Mouse (Mus musculus): ENCODE measurements at regions not wholly inside any gene's neighbourhood (a gene's known extent, or its start where the extent isn't known, plus 50 kb on each side); places are given as distances from the start of the nearest gene placed in this dataset.

GRCm38 (mm10) chr1:88575917-88576669 is 66.2 kb upstream of the Glrp1 start:
- DNase-seq (ENCODE audit: low read depth, low spot score), result no peak

DNA sequence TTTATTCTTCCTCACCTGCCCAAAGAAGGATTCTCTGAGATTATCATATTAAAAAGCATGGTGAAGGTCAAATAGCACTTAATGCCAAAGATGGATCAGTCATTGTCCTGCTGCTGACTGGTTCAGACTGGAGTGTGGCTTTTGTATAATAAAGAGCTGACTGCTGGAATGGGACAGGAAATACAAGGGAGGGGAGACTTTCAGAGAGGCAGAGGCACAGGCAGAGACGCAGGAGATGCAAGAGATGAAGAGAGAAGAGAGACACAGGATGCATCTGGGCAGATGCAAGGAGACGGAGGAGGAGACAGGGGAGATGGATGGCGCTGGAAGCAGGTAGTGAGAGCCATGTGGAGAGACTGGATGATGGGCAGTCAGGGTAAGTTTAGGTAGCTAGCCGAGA is 65.4 kb upstream of the Glrp1 start:
- DNase-seq (ENCODE audit: low read depth, low spot score), result no peak

- DNase-seq (ENCODE audit: low read depth, low spot score), result no peak
Observed at GRCm38 (mm10) chr1:88572161-88572560, 62.3 kb upstream of the Glrp1 start.

DNA sequence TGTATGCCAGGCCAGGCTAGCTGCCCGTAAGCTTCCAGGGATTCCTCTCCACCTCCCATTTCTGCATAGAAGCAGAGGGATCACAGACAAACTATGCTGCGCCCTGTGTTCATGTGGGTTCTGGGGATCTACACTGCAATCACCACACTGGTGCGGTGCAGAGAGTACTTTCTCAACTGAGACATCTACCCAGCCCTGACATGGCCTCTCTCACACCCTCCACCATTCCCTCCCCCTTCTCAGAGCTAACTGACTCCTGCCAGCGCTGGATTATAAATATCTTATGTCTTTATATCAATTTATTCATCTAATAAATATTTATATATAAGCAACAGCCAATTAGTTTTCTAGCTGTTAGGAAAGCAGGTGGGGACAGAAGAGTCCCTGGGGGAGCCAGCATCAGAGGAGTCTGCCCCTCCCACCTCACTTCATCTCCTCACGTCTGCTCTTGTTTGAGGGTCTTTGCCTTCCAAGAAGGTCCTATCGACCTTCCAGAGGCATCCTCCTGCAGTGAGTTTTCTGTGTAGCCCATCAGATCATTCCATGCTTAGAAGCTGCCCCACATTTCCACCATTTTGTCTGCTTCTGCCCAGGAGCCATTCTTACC is 58.7 kb upstream of the Glrp1 start:
- DNase-seq (ENCODE audit: low read depth, low spot score), result no peak

DNA sequence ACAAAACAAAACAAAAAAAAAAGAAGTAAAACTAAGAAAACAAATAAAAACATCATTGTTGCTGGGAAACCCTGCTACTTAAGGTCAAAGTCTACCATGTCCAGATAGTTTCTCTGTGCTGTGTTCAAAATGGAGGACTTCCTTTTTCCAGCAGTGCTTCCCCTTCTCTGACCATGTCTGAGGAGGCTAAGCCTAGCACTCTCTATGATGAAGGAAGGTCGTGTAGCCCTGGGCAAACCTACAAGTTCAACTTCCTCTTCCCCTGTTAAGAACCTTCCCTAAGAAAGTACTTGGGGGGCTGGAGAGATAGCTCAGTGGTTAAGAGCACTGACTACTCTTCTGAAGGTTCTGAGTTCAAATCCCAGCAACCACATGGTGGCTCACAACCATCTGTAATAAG is 57.3 kb upstream of the Glrp1 start:
- no peak for DNase-seq (ENCODE audit: low read depth, low spot score)

DNA sequence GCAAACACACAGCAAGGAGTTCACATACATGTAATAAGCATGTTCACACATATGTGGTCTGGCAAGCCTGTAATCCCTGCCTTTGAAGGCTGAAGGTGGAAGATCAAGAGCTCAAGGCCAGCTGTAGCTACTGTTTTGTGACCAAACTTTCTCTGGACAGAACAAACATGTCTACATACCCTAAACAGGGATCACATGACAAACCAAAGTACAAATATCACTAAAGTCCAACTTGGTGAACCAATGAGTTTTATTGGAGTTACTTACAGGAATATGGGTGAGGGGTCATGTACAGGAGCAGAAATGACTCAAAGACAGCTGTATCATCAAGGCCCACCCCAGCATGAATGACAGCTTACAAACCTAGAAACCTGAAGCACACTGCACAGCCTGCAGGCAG is 56.6 kb upstream of the Glrp1 start:
- no peak for DNase-seq (ENCODE audit: low read depth, low spot score)

GRCm38 (mm10) chr1:88564825-88565224 is 55.0 kb upstream of the Glrp1 start:
- DNase-seq (ENCODE audit: low read depth, low spot score), result no peak

DNA sequence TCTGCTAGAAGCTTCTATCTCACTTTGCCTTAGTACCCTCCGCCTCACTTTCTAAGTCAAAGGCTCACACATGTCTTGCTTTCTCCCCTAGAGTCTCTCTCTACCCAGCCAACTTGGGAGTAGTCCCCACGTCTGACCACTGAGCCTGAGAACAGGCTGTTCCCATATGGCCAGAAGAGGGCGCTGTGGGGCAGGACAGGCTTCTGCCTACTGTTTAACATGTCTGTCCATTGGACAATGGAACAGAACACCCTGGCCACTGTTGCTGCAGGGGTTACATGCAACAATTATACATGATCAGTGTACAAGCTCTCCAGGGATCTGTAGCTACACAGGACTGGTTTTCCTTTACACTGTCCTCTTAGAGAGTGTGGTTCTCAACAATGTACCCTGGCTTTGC is 52.5 kb upstream of the Glrp1 start:
- DNase-seq (ENCODE audit: low read depth, low spot score), result peak; percentile 20

DNA sequence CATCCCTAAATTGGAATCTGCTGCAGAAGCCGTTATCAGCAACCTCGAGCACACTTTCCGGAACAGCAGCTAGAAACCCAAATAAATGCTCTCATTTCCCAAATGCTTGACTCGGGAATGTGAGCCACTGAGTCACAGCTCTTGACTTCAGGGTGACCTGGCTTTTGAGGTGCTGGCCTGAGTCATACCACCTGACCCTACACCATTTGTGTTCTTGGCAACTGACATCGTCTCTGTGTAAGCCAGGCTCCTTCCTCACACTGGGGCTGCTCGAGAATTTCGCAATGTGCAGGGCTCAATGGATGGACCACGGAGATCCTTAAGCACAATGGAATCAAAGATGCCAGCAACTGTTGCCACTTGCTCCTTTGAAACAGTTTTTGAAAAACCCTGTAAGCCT is 50.9 kb upstream of the Glrp1 start:
- DNase-seq (ENCODE audit: low read depth, low spot score), result no peak
